Mouse (Mus musculus): ENCODE results near the gene Aptx.

DNA sequence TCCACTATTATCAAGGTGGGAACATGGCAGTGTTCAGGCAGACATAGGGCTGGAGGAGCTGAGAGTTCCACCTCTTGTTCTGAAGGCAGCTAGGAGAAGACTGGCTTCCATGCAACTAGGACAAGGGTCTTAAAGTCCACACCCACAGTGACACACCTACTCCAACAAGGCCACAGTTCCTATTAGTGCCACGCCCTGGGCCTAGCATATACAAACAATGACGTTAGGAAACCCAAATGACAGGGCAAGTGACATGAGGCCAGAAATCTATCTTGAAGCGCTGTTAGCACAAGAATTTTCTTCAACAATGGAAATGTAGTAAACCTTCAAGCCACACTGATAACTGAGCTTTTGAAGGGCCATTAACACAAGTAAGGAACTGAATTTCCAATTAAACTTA is 1.2 kb downstream of the Aptx start:
- TF ChIP-seq POLR2A (IDR thresholded peaks at IDR 0.05; ENCODE audit: extremely low read depth, insufficient read depth, low read length) (no peak), CTCF (IDR thresholded peaks at IDR 0.05; ENCODE audit: low read depth, low read length) (no peak)
